Mouse (Mus musculus) urinary bladder, postnatal 14 days (tissue): ENCODE measurements at regions not wholly inside any gene's neighbourhood (a gene's known extent, or its start where the extent isn't known, plus 50 kb on each side); places are given as distances from the start of the nearest gene placed in this dataset.

Experiments used
- DNase-seq: peaks from one replicate; pipeline ENCODE4 v3.0.0; 2021; ENCODE audit warnings: low spot score

DNA sequence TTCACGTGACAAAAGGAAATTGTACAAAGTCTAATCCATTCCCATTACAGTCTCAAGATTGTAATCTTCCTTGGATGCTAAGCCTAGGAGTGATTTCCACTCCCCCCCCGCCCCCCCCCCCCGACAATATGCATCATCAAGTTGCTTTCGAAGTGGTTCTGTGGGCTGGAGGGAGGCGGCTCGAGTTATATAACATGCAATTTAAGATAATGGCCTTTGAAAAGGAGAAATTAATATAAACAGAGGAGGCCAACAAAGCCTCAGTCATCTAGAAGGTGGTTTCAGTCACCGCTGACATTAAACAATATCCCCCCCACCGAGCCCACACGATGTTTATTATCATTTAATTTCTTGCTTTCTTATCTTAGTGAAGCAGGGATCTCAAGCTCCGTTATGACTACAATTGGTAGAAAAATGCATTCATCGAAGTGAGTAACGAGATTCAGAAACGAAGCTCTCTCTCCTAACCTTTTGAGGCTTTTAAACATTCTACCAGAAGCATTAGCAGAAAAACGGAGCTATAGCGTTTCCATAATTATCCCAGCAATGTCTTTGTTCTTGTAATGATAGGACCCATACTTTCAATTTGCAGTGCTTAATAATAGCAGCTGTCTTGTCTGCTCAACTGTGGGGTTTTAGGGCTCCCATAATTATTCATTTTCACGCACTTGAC is 339.1 kb downstream of the Btg1 start:
- DNase-seq: no peak

DNA sequence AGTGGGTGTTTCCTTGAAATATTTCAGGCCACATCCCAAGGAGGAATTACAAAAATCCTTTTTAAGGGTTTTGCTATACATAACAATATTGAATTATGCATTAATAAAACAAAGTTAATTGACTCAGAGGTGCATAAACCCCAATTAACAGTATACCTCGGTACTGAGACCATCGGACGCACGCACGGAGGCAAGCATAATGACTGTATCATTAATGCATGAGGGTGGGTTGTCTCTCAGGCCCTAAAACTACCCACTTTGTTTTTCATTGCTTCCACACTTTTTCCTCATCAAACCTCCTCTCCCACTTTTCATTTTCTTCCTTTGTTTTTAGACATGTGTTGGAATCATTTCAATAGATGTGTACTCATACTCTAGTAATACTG is 339.6 kb downstream of the Btg1 start:
- DNase-seq: no peak

DNA sequence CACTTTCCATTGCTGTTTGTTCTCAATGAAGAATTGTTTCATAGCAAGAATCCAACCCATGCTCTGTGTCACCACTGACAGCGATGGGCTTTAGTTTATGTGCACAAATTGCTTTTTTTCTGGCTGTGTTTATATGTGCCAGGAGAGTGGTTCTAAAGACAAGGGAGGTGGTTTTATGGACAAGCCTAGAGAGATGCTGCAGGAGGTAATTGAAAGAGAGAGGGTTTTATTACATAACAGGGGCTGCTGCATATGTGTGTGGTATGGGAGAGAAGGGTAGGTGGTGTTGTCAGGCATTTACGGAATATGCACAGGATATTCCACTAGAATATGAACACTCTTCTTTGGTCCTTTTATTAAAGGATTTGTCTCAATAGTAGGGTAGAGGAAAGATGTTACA is 340.2 kb downstream of the Btg1 start:
- DNase-seq: no peak

DNA sequence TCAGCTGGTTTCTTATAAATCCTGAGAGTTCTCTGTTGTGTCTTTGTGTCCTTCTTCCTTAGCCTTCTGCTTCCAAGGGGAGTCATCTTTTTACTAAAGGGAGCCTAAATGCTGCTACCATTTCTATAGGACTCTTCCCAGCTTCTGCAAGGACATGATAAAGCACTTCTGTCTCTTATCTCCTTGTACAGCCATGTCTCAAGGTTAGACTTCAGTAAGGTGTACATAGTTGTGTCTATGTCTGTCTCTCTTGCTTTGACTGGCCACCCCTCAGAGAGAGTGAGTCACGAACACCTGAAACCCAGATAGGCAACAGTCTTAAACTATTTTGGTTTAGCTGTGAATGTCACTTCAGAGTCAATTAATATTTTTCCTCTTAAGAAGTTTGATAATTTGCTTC is 353.0 kb downstream of the Btg1 start:
- no peak for DNase-seq

DNA sequence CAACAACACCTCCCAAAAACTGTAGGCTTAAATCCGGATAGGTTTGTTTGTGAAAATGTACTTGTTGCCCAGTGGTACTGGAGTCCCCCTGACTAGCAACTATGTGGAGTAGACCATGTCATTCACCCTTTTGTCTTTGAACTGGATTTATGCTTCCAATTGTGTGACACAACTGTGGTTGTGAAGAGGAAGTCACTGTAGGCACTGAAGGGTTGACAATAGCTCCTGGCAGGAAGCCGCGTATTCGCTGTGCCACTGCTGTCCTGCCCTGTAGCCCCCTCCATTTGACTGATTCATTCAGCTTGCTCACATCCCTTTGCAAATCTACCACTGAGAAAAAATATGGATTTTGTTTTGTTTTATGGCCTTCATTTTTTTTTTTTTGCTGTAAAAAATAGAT is 353.9 kb downstream of the Btg1 start:
- no peak for DNase-seq

DNA sequence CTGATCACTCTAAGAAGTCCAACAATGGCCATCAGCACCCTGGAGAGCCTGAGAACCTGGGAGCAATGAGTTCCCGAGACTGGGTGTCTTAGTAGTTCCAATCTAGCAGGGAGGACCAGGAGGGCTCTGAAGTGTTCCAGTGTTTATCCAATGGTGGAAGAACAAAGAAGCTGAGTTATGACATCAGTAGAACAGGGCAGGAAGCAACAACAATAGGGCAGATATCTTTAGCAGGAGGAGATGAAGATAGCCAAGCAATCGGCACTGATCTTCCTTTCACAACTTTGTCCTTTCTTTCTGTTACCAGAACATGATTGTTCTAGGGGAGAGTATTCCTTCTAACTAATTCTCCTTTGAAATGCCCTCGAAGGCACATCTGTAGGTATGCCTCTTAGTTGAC is 355.0 kb downstream of the Btg1 start:
- DNase-seq: no peak

DNA sequence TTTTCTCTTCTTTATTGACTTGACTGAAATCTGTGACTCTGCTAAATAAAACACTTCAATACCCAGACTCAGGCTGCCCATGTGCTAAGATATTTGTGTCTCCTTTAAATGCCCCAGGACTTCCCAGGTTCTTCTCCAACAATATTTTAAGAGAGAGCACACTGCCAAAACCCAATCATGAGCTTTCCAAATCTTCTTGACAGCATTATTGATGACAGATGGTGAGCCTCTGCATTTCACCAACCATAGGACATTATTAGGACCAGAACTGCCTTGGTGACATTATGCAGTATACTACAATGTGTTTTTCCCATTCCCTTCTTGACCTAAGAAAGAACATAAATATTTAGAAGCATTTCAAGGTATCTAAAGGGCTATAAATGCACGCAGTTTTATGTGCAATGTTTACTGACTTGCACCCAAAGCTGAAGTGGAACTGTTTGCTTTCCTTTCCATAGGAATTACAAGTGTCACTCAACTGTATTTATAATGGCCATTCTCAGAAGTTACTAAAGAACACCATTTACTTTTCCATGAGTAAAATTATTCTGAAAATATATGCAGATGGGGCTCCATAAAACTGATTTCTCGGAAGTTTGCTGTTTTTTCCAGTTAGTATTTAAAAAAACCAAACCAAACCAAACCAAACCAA is 357.6 kb downstream of the Btg1 start:
- no peak for DNase-seq

DNA sequence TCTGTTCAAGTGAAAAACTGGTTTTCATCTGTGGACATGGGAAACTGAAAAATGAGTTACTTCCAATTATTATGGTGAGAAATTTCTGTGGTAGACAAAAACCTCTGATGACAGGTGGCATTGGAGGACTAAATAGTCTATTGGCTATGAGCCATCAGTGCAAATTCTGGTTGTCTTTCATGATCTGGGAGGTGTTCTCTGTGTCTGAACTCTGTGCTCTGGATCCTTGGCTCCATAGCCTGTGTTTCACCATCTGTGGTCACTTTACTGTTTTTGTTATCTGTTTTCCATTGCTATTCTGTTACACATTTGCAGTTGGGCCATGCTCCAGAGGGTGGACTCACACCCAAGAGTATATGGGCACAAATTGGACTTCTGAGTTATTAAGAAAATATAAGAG is 359.9 kb downstream of the Btg1 start:
- DNase-seq: no peak

DNA sequence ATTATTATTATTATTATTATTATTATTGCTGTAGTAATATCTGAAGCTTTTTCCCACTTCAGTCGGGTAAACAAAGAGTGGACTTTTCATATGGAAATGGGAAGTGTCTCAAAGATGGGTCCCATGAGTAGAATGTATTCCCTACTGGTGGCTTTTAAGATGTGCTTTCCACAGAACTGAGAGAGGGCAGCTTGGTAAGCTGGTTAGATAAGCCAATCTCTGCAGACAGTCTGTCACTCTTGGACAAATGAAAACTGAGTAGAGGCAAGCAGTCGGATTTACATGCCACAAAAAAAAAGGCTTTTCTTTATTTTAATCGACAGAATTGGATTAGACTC is 363.7 kb downstream of the Btg1 start:
- DNase-seq: no peak

DNA sequence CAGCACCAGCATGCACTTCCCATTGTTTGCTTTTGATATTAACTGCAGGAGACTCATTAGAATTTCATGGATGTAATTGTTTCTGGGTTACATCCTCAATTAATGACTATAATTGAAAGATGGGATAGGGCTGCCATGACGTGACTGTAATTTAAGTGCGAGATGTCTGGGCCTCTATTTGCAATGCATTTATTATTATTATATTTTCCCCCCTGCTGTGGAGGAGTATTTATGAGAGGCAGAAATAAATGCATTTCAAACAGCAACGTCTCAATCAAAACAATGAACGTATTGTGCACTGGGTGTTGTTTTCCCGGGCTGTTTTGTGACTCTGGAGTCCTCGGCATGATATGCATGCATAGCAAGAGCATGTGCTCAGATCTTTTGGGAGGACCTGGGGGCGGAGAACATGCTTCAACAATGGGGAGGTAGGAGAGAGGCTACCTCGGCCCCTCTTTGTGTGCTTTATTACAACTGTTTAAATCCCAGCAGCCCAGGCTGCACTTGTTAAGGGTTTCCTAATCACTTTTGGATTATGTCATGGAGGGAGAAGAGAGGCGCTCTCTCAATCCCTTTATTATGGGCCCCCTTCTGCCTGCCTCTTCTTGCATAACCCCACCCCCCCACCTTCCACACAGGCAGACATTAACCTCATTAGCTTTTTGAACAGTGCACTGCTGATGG is 364.2 kb downstream of the Btg1 start:
- DNase-seq: no peak

DNA sequence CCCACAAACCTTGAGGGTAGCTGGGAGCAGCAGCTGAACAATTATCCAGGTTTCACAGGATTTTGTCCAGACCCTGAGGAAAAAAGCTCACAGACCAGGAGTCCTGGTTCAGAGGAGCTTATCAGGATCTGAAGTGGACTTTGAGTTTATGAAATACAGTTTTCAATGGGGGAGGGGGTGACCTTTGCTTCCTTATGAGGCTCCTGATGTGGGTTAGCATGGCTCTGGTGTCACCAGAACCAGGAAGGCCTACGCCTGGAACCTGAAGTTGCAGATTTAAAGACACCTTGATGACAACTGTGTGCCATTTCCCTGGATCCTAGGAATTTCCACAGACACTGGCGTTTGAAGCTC is 364.7 kb downstream of the Btg1 start:
- no peak for DNase-seq

DNA sequence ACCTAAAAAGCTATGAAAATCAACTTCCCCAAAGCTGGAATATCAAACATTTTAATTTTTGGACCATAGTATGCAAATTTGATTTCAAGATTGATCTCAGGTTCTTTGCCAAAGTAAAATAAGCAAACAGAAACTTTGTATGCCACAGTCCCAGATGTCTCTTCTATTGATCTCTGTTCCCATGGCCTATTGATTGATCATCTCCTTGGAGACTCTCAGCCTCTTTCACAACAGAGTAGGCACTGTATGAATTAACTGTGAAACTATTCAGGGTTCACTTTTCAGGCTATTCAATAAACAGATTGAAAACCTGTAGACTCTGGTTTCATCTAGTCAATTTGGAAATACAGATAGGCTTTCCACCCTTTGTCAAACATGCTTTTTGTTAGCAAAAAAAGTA is 384.1 kb downstream of the Btg1 start:
- no peak for DNase-seq

DNA sequence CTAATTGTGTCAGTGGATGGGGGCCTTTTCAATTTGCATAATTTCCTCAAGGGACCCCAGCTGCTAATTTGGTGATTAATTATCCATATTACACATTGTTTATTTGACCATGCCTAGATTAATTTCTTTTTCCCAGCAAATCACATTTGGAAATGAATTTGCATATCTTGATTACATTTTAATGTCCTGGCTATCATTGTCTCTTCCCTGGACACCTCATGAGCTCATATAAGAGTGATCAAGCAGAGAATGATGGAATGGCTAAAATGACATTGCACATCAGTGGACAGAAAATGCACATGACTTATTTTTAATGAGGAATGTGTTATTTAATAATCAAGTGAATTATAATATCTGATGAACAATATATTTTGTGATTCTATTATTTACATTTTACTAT is 392.1 kb downstream of the Btg1 start:
- no peak for DNase-seq

DNA sequence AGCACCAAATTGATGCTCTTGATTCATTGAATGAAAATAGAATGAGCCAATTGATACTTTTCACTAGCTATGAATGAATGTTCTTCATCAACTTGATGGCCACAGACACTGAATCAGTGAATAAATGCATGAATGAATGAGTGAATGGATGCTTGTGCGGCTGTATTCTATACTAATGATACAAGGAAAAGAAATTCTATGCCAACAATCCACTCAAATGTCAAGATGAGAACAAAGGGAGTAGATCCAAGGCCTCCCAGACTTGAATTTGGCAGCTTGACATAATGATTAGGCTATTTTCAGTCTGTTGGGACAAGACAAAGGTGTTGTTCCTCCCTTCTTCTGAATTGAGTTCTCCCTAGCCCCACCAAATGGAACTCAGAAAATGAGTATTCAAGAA is 393.1 kb downstream of the Btg1 start:
- DNase-seq: no peak

DNA sequence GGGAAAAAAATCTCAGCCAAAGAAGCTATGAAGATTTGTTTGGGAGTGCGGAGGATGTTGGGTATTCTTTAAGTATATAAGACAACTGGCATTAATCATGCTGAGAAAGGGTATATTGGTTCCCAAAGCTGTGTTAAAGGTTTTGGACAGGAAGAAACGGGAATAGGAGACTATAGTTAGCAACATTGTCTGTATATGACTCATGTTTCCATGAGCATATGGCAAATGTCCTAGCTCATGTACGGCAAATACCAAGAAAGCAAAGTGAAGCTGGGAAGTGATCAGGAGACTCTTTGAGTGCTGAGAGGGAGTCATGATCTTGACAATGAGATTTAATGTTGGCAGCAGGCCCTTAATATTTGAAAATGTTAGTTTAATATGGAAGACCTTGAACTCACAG is 401.8 kb downstream of the Btg1 start:
- DNase-seq: no peak

DNA sequence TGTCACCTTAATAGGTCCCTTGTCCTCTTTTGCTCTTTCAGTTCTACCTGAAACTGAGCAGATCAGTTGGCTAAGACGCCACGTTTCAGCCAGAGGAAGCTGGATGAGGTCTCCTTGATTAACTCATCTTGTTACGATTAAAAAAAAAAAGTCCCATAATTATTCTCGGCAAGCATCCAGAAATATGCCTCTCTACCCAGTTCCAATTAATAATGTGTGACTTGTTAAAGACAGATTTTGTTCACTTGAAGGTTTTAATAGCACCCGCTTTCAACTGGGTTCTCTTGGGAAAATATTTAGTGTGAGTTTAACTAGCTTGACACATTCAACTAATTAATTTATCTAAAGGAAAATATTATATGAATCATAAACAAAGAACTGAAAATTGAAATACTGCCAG is 412.0 kb downstream of the Btg1 start:
- DNase-seq: no peak

DNA sequence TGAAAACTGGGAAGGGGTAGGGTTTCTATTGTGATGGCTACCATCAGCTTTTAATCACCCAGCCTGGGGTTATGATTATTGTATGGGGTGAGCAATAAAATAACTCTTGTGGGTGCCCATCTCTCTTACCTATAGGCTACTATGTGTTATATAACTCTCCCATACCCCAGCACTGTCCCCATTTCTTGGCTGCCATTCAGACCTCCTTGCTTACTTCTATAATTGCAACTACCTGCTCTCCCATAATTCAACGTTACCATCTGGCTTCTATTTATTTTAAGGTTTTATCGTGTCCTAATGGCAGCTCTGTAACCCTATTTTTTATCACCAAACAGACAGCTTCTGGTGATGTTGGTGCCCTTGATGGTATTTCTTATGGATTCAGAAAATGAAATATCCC is 414.2 kb downstream of the Btg1 start:
- no peak for DNase-seq

DNA sequence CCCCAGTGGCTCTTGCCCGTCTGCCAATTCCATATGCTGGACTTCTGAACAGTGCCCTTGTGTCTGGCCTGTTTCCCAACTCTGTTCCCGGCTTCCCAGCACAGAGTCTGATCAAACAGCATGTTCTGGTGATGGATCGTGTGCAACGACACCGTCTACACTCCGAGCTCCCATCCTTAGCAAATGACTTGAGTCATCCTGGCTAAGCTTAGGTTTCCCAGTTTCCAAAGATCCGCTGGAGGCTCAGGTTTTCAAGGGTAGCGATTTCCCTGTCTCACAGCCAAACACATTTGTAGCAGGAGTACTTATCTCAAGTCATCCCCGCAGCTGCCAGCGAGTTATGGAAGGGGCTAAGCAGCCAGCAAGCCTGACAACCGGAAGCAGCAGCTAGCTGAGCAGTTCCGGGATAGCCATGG is 418.6 kb downstream of the Btg1 start:
- no peak for DNase-seq

DNA sequence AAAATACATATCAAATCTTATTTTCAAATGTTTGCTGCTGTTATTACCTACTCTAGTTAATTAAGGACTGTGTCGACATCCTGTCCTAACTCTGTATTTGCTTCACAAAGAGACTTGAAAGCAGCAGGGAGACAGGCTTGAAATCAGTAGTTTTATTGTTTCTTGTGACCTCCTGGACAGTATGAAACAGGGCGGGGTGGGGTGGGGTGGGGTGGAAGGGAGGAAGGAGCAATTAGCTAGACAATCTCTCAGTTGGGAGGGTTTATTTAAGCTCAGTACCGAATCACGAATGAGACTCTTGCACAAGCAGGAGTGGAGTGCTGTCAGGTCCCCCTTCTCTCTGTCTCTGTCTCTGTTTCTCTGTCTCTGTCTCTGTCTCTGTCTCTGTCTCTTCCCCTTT is 421.2 kb downstream of the Btg1 start:
- no peak for DNase-seq

DNA sequence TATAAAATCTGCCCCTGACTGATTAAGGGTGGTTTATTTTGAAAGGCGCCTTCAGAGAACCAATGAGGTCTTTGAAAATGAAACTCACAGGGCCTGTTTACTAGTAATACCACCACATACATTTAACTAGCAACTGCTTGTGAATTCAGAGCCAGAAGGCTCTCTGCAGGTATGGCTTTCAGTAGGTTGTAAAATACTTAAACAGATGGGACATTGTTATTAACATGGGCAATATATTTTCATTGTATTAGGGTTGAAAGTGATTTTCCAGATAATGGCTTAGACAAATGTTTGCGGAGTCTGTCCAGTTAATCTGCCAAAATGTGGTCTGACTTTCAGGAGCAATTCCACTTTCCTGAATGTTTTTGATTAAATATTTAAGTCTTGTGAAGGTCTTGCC is 430.8 kb downstream of the Btg1 start:
- DNase-seq: no peak

DNA sequence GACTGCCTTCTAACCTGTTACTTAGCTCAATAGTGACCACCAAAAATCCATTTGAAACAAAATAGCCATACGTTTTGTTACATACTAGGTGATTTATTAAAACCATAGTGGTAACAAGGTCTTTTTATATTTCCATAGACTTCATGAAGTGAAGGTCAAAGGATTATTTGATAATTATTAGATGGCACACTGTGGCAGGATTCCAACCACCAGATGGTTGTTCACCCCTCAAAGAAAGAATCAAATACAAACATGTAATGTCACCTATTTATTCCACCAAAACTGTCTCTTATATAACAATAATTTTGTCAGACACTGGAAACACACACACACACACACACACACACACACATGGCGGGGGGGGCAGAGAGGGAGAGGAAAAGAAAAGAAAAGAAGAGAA is 431.2 kb downstream of the Btg1 start:
- no peak for DNase-seq

DNA sequence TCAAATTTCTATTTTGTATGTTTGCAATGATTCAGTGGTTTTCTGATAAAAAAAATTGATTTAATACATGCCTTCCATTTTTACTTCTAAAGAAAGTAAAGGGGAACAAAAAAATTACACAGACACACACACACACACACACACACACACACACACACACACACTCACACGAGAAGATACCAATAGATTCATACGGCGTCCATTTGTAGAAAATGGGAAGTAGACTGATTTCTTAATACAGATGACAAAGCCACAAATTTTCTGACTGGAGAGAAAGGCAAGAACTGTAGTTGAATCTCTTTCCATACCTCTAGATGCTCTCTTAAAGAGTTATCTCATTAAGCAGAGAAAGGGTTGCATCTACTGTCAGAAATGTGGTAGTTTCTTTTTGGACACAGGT is 424.9 kb upstream of the Dcn start:
- DNase-seq: no peak

DNA sequence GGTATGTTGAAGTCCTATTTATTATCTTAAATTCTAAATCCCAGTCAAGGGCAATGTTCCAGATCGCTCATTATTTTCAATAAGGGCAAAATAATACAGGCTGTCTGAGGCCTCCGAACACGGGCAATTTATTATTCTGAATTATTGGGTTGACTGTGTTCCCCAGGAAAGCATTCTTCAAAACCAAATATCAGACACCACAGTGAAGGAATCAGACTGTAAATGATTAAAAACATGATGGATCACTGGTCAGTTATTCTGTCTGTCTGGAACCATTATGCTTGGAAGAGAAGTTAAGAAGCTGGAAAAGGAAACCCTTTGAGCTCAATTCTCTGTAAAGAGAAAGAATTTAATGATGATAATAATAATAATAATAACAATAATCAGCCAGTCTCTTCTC is 417.4 kb upstream of the Dcn start:
- no peak for DNase-seq

DNA sequence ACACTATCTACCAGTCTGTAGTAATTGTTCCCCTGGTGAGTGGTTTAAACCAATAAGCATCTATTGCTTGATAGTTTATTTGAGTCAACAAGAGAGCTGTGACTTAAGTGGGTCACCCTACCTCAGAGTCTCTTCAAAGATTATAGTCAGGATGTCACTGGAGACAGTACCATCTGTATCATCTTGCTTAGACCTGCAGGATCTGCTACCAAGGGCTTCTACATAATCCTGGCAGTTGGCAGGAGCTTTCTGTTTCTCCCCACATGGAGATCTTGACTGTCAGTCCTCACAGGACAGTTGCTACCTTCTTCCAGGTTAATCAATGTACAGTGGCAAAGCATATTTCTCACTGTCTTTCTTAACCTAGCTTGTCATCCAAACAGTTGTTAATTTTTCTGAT is 414.9 kb upstream of the Dcn start:
- no peak for DNase-seq
